Mouse (Mus musculus) hindbrain, embryonic 15.5 days (tissue): ENCODE data around the gene Mxd1. TPM values are rescaled to one million over a fixed set of nuclear protein-coding genes. Genes with fewer than 3 reads are reported as not detected.

Source experiments
- ATAC-seq: fragments of 200-750 bp; cut with Nextera tagmentation; 2 replicates; pipeline ENCODE4 v1.8.0; 2017; ENCODE audit warnings: low read depth, moderate number of reproducible peaks, moderate TSS enrichment; ENCODE audit not compliant: low FRiP score
- H3K27ac ChIP-seq: fragments of 300-500 bp; sonication (generic); replicated peaks from 2 replicates; pipeline ENCODE4 v1.5.1; 2015; ENCODE audit warnings: mild to moderate bottlenecking, inconsistent platforms
- H3K27me3 ChIP-seq: fragments of 300-500 bp; sonication (generic); 2 replicates; pipeline ENCODE4 v1.6.1; 2015; ENCODE audit warnings: control low read depth, inconsistent platforms
- H3K36me3 ChIP-seq: fragments of 300-500 bp; sonication (generic); 2 replicates; pipeline ENCODE4 v1.6.1; 2015; ENCODE audit warnings: control low read depth, inconsistent platforms
- H3K4me1 ChIP-seq: fragments of 300-500 bp; sonication (generic); replicated peaks from 2 replicates; pipeline ENCODE4 v1.6.1; 2015; ENCODE audit warnings: control low read depth, inconsistent platforms
- H3K4me2 ChIP-seq: fragments of 300-500 bp; sonication (generic); 2 replicates; pipeline ENCODE4 v1.6.1; 2015; ENCODE audit warnings: moderate library complexity, mild to moderate bottlenecking, inconsistent platforms
- H3K4me3 ChIP-seq: fragments of 300-500 bp; sonication (generic); 2 replicates; pipeline ENCODE4 v1.5.1; 2015; ENCODE audit warnings: mild to moderate bottlenecking, inconsistent platforms
- H3K9ac ChIP-seq: fragments of 300-500 bp; sonication (generic); 2 replicates; pipeline ENCODE4 v1.6.1; 2015; ENCODE audit warnings: inconsistent platforms
- H3K9me3 ChIP-seq: fragments of 300-500 bp; sonication (generic); 2 replicates; pipeline ENCODE4 v1.6.1; 2016; ENCODE audit warnings: control low read depth, inconsistent platforms
- WGBS: fragments of 180-500 bp; shearing (Covaris S2); methylation state at CpG from one replicate; pipeline ENCODE4 v1.1.7; 2015; 5-methylcytosine and 5-hydroxymethylcytosine counted together
- polyA plus RNA-seq: library from polyadenylated mRNA; unstranded; fragments of >200 nt; fragmentation: Nextera tagmentation; extraction: Ambion mirVana; gene quantifications from 2 replicates; pipeline ENCODE4 v1.2.1, GENCODE M21; 2015

The Mxd1 gene
- polyA plus RNA-seq, 1 experiment from 2014 or later = 18.5 TPM

DNA sequence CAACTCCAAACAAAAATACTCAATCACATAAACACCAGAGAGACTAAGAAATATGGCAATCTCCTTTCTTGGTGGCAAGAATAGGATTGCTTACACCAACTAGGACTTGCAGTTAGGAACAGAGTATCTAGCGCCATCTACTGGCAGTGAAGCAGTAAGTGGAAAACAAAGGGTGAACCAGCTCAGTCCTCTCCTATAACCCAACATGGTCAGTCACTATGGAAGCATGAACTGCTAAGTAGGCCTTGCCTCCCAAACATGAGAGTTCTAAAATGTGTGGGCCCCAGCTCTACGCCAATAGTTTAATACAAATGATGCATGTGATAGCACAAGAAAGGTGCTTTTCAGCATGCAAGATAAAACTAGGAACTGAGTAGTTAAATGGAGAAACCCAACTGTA, 1.9 kb upstream of the Mxd1 start:
- Histone ChIP-seq H3K27me3 (no peaks in the 10 kb centered on the region), H3K36me3 (peaks cover 38% of the 10 kb centered on the region), H3K4me2 (no peak overlapping the region), H3K27ac (peak overlapping the region; percentile 62; the same call in 1 of the 2 replicates), H3K9ac (no peak overlapping the region), H3K9me3 (no peaks in the 10 kb centered on the region), H3K4me3 (no peak overlapping the region), H3K4me1 (peaks cover 30% of the 10 kb centered on the region)
- ATAC-seq = no peak
- WGBS = 20% methylated on average over 2 of the region's 2 CpGs

DNA sequence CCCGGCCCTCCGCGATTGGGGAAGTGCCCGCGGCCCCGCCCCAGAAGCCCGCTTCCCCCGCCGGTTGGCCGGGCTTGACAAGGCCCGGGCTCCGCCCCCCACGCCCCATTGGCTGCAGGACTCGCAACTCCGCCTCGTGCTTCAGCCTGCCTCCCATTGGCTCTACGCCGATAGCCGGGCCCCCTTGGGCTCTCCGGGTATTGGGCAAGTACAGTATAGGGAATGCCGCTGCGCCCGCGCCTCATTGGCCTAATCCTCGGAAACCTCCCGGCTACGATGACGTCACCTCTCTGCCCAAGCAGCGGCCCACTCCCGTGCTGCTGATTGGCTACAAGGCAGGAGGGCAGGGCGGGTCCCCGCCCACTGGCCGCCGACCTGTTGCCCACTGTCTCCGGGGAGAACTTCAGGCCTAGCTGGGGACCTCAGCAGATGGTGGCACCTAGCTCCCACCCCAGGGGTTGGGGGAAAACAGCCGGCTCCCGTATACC, 323 bp upstream of the Mxd1 start:
- Histone ChIP-seq H3K4me1 (peaks cover 30% of the 10 kb centered on the region), H3K4me2 (peak overlapping the region; percentile 64), H3K27me3 (no peaks in the 10 kb centered on the region), H3K9me3 (no peaks in the 10 kb centered on the region), H3K4me3 (peak overlapping the region; percentile 87), H3K27ac (peak overlapping the region; percentile 63), H3K36me3 (peaks cover 29% of the 10 kb centered on the region), H3K9ac (peak overlapping the region; percentile 37; the same call in 1 of the 2 replicates)
- WGBS = under 1% methylated on average over 25 of the region's 37 CpGs
- ATAC-seq = peak; percentile 100

DNA sequence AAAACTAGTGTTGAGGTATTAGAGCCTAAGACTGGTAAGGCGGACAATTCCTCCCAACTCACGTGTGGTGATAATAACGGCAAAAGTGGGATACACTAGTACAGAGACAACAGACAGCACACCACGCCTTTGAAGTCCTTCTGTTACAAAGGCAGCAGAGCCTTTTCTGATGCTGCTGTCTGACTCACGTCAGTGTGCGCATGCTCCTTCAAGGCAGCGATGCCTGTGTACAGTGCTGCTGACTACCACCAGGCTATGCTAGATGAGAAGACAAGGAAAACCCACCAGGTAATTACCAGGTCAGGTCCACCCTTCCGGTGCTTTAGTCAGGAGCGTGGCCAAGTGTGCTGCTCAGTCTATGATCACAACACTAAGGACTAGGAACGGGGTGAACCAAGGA, 1.9 kb downstream of the Mxd1 start:
- Histone ChIP-seq H3K4me1 (peaks cover 30% of the 10 kb centered on the region), H3K36me3 (peaks cover 14% of the 10 kb centered on the region), H3K27ac (no peak overlapping the region), H3K9ac (no peak overlapping the region), H3K4me3 (no peak overlapping the region), H3K9me3 (no peaks in the 10 kb centered on the region), H3K27me3 (no peaks in the 10 kb centered on the region), H3K4me2 (peak overlapping the region; percentile 64)
- ATAC-seq = no peak
- 94% methylated on average over 10 of the region's 10 CpGs for WGBS

DNA sequence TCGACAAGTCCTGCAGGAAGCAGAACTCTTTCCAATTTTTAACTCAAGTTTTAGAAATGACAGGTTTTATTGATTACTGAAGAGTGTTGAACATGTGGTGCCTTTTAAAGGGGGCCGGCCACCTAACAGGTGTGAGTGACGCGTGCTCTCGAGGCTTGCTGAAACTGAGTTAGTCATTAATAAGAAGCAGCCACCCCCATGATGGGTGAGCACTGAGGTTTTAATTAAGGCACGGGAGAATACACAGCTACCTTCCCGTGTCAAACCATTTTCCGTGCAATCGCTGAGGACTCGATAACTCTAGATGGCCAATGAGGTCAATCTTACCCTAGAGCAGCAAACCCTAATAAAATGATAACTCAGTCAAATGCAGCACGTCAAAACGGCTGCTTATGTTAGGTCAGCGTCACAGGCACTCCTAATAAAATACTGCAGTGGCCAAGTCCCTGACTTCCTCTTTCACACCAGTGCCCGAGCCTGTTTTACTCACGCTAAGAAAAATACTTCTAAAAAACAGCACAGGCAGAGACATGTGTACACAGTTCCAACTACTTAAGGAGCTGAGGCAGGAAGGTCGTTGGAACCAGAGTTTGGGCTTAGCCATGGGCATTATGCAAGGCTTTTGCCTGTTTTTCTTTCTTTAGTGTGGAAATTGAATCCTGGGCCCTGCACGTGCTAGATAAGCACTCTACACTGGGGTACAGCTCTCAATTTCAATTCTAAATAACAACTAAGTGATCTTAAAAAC, 3.2 kb downstream of the Mxd1 start:
- 86% methylated on average over 17 of the region's 17 CpGs for WGBS
- no peak overlapping the region for H3K4me3 ChIP-seq
- no peak overlapping the region for H3K9ac ChIP-seq
- H3K27ac ChIP-seq = no peak overlapping the region
- H3K36me3 ChIP-seq = peaks cover 21% of the 10 kb centered on the region
- no peaks in the 10 kb centered on the region for H3K9me3 ChIP-seq
- no peaks in the 10 kb centered on the region for H3K27me3 ChIP-seq
- H3K4me2 ChIP-seq = no peak overlapping the region
- no peak for ATAC-seq
- H3K4me1 ChIP-seq = peaks cover 30% of the 10 kb centered on the region

DNA sequence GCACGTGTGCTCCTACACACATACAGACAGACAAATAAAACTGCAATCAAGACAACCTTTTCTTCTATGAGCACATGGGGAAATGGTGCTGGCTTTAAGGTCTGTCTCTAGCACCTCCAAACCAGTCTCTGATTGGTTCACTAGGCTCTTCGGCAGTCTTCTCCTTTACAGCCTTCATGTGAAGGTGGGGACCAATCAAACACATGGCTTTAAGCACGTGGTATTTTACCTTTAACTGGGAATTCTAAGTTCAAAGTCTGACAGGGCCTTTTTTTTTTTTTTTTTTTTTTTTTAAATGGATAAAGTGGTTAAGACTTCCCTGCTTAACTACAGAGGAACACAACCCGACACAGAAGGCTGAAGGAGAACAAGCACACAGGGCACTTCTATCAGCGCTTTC, 3.9 kb downstream of the Mxd1 start:
- Histone ChIP-seq H3K27ac (no peak overlapping the region), H3K36me3 (peaks cover 26% of the 10 kb centered on the region)

GRCm38 (mm10) chr6:86660161-86660877, 8.6 kb downstream of the Mxd1 start:
- Histone ChIP-seq H3K4me3 (no peak overlapping the region), H3K27ac (no peak overlapping the region), H3K9me3 (no peaks in the 10 kb centered on the region), H3K27me3 (no peaks in the 10 kb centered on the region), H3K4me2 (no peak overlapping the region), H3K36me3 (peaks cover 48% of the 10 kb centered on the region), H3K9ac (no peak overlapping the region), H3K4me1 (no peaks in the 10 kb centered on the region)
- no peak for ATAC-seq
- WGBS = 76% methylated on average over 9 of the region's 9 CpGs

More for the DNA sequence above, 3.9 kb downstream of the Mxd1 start:
- H3K4me3 ChIP-seq = no peak overlapping the region
- H3K4me1 ChIP-seq = peaks cover 29% of the 10 kb centered on the region
- ATAC-seq = no peak
- no peak overlapping the region for H3K9ac ChIP-seq
- H3K9me3 ChIP-seq = no peaks in the 10 kb centered on the region
- no peaks in the 10 kb centered on the region for H3K27me3 ChIP-seq
- no peak overlapping the region for H3K4me2 ChIP-seq
- 87% methylated on average over 5 of the region's 5 CpGs for WGBS

GRCm38 (mm10) chr6:86658501-86658900, 10.5 kb downstream of the Mxd1 start:
- Histone ChIP-seq H3K9ac (no peak overlapping the region), H3K27me3 (no peaks in the 10 kb centered on the region), H3K9me3 (no peaks in the 10 kb centered on the region), H3K4me1 (no peaks in the 10 kb centered on the region), H3K36me3 (peaks cover 46% of the 10 kb centered on the region), H3K4me3 (no peak overlapping the region), H3K27ac (no peak overlapping the region), H3K4me2 (no peak overlapping the region)
- no peak for ATAC-seq
- 84% methylated on average over 3 of the region's 3 CpGs for WGBS

GRCm38 (mm10) chr6:86654270-86654916, 14.6 kb downstream of the Mxd1 start:
- Histone ChIP-seq H3K9ac (no peak overlapping the region), H3K4me2 (no peak overlapping the region), H3K36me3 (peaks cover 52% of the 10 kb centered on the region), H3K27me3 (no peaks in the 10 kb centered on the region), H3K4me1 (no peaks in the 10 kb centered on the region), H3K27ac (no peak overlapping the region), H3K9me3 (no peaks in the 10 kb centered on the region), H3K4me3 (no peak overlapping the region)
- 82% methylated on average over 9 of the region's 9 CpGs for WGBS
- ATAC-seq = no peak

DNA sequence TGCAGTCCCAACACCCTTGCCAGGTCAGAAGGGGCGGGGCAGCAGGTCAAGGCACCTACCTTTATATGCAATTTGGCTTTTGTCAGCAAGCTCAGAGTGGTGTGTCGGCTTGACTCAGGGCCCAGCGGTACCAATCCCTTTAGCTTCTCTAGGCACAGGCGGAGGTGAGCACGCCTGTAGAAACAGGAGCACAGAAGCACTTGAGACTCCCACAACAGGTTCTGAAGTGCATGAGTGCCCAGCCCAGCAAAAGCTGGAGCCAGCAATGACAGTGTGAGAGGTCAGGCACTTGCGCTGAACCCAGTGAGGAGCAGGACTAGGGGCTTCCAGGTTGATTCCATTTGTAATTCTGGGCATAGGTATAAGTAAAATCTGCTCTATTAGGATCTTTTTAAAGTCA, 15.9 kb downstream of the Mxd1 start:
- Histone ChIP-seq H3K9me3 (no peaks in the 10 kb centered on the region), H3K9ac (no peak overlapping the region), H3K36me3 (peaks cover 57% of the 10 kb centered on the region), H3K4me1 (no peaks in the 10 kb centered on the region), H3K4me3 (no peak overlapping the region), H3K27me3 (no peaks in the 10 kb centered on the region), H3K27ac (no peak overlapping the region), H3K4me2 (no peak overlapping the region)
- ATAC-seq = no peak
- 92% methylated on average over 6 of the region's 6 CpGs for WGBS

DNA sequence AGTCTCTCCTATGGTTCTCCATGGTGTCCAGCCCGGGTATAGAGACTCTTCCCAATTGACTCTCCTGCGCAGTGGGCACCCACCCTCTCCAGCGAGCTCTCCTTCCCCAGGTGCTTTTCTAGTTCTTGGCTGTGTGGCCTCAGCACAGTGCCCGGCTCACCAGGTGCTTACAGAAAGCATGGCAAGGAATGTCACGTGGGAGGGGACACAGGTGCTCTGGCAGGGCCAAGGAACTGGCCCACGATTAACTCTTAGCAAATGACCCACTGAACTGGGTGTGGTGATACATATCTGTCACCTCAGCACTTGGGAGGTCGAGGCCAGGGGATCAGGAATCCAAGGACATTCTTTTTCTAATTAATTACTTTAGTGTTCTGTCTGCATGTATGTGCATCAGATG, 22.8 kb downstream of the Mxd1 start:
- Histone ChIP-seq H3K4me1 (no peaks in the 10 kb centered on the region), H3K9ac (no peak overlapping the region), H3K27me3 (no peaks in the 10 kb centered on the region), H3K4me2 (no peak overlapping the region), H3K27ac (no peak overlapping the region), H3K9me3 (no peaks in the 10 kb centered on the region), H3K36me3 (peaks cover 31% of the 10 kb centered on the region), H3K4me3 (no peak overlapping the region)
- no peak for ATAC-seq
- WGBS = 84% methylated on average over 7 of the region's 7 CpGs

GRCm38 (mm10) chr6:86645551-86645950, 23.4 kb downstream of the Mxd1 start:
- no peak overlapping the region for H3K4me3 ChIP-seq
- H3K4me2 ChIP-seq = no peak overlapping the region
- H3K9ac ChIP-seq = no peak overlapping the region
- no peaks in the 10 kb centered on the region for H3K27me3 ChIP-seq
- H3K27ac ChIP-seq = no peak overlapping the region
- no peak for ATAC-seq
- H3K9me3 ChIP-seq = no peaks in the 10 kb centered on the region
- peaks cover 26% of the 10 kb centered on the region for H3K36me3 ChIP-seq
- H3K4me1 ChIP-seq = no peaks in the 10 kb centered on the region
- WGBS = 84% methylated on average over 4 of the region's 4 CpGs

DNA sequence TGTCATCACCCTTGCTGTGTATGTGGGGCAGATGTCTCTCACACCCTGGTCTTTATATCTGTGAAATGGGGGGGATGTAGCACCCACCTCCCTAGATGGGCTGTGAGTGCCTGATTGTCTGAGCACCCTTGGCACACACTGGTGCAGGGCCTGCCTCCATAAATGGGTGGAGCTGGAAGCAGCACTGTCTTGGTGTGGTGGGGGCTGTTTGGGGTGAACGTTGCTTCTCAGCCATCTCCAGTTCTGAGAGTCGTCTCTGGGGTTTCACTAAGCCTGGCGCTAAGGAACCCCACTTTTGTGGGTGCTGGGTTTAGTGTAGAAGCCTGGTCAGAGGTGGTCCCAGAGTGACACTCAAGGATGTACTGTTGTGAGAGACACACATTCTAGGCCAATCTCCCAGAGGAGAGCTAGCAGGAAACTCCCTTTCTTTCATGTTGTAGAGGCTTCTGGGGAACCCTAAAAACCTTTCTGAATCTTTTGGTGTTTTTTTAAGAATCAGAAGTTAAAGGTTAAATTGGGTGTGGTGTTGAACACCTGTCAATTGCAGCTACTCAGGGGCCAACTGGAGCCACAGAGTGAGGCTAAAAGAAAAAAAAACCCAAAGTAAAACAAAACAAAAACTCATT, 24.1 kb downstream of the Mxd1 start:
- Histone ChIP-seq H3K36me3 (peaks cover 20% of the 10 kb centered on the region), H3K9ac (no peak overlapping the region), H3K27ac (no peak overlapping the region), H3K4me2 (no peak overlapping the region), H3K27me3 (no peaks in the 10 kb centered on the region), H3K9me3 (no peaks in the 10 kb centered on the region), H3K4me3 (no peak overlapping the region), H3K4me1 (no peaks in the 10 kb centered on the region)
- 80% methylated on average over 3 of the region's 3 CpGs for WGBS
- no peak for ATAC-seq
